Mouse (Mus musculus) midbrain, embryonic 12.5 days (tissue): Measurements from ENCODE around the gene Ybx2. TPM values are rescaled to one million over a fixed set of nuclear protein-coding genes. Genes with fewer than 3 reads are reported as not detected.

Experiments
- microRNA-seq: library from miRNA; unstranded; fragments of <30 nt; microRNA quantifications from one replicate; pipeline ENCODE4, GENCODE M21; 2017
- polyA plus RNA-seq: library from polyadenylated mRNA; unstranded; fragments of >200 nt; fragmentation: Nextera tagmentation; extraction: Ambion mirVana; gene quantifications from 2 replicates; pipeline ENCODE4 v1.2.1, GENCODE M21; 2016

Gene Ybx2
- polyA plus RNA-seq, 1 experiment from 2014 or later: 5.6 TPM

Small RNAs within 50 kb of the gene (microRNA-seq; reads per million reads assigned to microRNA genes)
- not detected for gene Gm44349

Other genes with a start within 250 kb of the Ybx2 start
- gene Tnfsf12, start 239.9 kb upstream of the Ybx2 start, polyA plus RNA-seq: 2.2 and 2.9 TPM in 2 replicates
- 0.65 and 1.3 TPM in 2 replicates for gene Tnfsfm13, start 239.7 kb upstream of the Ybx2 start, polyA plus RNA-seq
- 32.0 and 37.1 TPM in 2 replicates for gene Polr2a, start 177.2 kb upstream of the Ybx2 start, polyA plus RNA-seq
- gene Slc35g3, start 173.8 kb upstream of the Ybx2 start, polyA plus RNA-seq: 0.18 and 0.27 TPM in 2 replicates
- 2.0 TPM in 2 replicates for gene Zbtb4, start 169.9 kb upstream of the Ybx2 start, polyA plus RNA-seq
- gene Chrnb1, start 139.9 kb upstream of the Ybx2 start, polyA plus RNA-seq: 1.3 and 1.7 TPM in 2 replicates
- 2.7 and 2.9 TPM in 2 replicates for gene Fgf11, start 133.9 kb upstream of the Ybx2 start, polyA plus RNA-seq
- 0.42 and 1.2 TPM in 2 replicates for gene Tmem102, start 130.2 kb upstream of the Ybx2 start, polyA plus RNA-seq
- gene Gm39566, start 120.5 kb upstream of the Ybx2 start, polyA plus RNA-seq: not detected in 2 replicates
- not detected in 2 replicates for gene Spem2, start 117.3 kb upstream of the Ybx2 start, polyA plus RNA-seq
- 0.46 TPM in 1 of 2 replicates, not detected in the other for gene Spem1, start 113.6 kb upstream of the Ybx2 start, polyA plus RNA-seq
- 14.2 and 14.6 TPM in 2 replicates for gene Nlgn2, start 98.0 kb upstream of the Ybx2 start, polyA plus RNA-seq
- gene Tmem256, start 97.3 kb upstream of the Ybx2 start, polyA plus RNA-seq: 284 and 302 TPM in 2 replicates
- 62.9 and 70.1 TPM in 2 replicates for gene Plscr3, start 89.4 kb upstream of the Ybx2 start, polyA plus RNA-seq
- 0.19 and 0.21 TPM in 2 replicates for gene Tnk1, start 77.1 kb upstream of the Ybx2 start, polyA plus RNA-seq
- gene Tmem95, start 57.8 kb upstream of the Ybx2 start, polyA plus RNA-seq: not detected in 2 replicates
- 2.7 and 3.3 TPM in 2 replicates for gene Kctd11, start 54.4 kb upstream of the Ybx2 start, polyA plus RNA-seq
- 0.50 and 0.73 TPM in 2 replicates for gene Acap1, start 40.3 kb upstream of the Ybx2 start, polyA plus RNA-seq
- gene 2810408A11Rik, start 34.8 kb upstream of the Ybx2 start, polyA plus RNA-seq: 21.8 and 23.2 TPM in 2 replicates
- gene Neurl4, start 34.7 kb upstream of the Ybx2 start, polyA plus RNA-seq: 17.4 and 19.3 TPM in 2 replicates
- gene Gps2, start 21.9 kb upstream of the Ybx2 start, polyA plus RNA-seq: 93.1 and 97.6 TPM in 2 replicates
- 1,395 and 1,465 TPM in 2 replicates for gene Eif5a, start 13.8 kb upstream of the Ybx2 start, polyA plus RNA-seq
- 8.9 and 9.9 TPM in 2 replicates for gene Slc2a4, start 12.4 kb downstream of the Ybx2 start, polyA plus RNA-seq
- gene Cldn7, start 29.0 kb downstream of the Ybx2 start, polyA plus RNA-seq: 2.9 and 3.7 TPM in 2 replicates
- 21.4 and 27.5 TPM in 2 replicates for gene Ctdnep1, start 45.4 kb downstream of the Ybx2 start, polyA plus RNA-seq
- gene Elp5, start 46.7 kb downstream of the Ybx2 start, polyA plus RNA-seq: 127 and 131 TPM in 2 replicates
- gene Gabarap, start 55.3 kb downstream of the Ybx2 start, polyA plus RNA-seq: 552 and 567 TPM in 2 replicates
- 89.4 and 96.5 TPM in 2 replicates for gene Phf23, start 60.0 kb downstream of the Ybx2 start, polyA plus RNA-seq
- 45.3 and 49.2 TPM in 2 replicates for gene Dvl2, start 64.8 kb downstream of the Ybx2 start, polyA plus RNA-seq
- 50.7 and 57.9 TPM in 2 replicates for gene Acadvl, start 79.6 kb downstream of the Ybx2 start, polyA plus RNA-seq
- gene Dlg4, start 81.1 kb downstream of the Ybx2 start, polyA plus RNA-seq: 23.9 and 30.2 TPM in 2 replicates
- 0.33 and 0.89 TPM in 2 replicates for gene Asgr1, start 118.3 kb downstream of the Ybx2 start, polyA plus RNA-seq
- not detected in 2 replicates for gene Asgr2, start 156.8 kb downstream of the Ybx2 start, polyA plus RNA-seq
- 0.47 and 1.0 TPM in 2 replicates for gene Mgl2, start 194.5 kb downstream of the Ybx2 start, polyA plus RNA-seq
- gene Clec10a, start 220.4 kb downstream of the Ybx2 start, polyA plus RNA-seq: 0.58 and 1.3 TPM in 2 replicates